Mouse (Mus musculus) erythroblast, embryonic 14.5 days (primary cell): ENCODE measurements around the gene Col5a3. TPM values are rescaled to one million over a fixed set of nuclear protein-coding genes. Genes with fewer than 3 reads are reported as not detected.
"Not testable (repeated sequence)": the region's sequence is repeated elsewhere in the genome, so short reads cannot be mapped to it uniquely, and the experiment has no call there.

Source experiments
- H3K27me3 ChIP-seq: 2 replicates; pipeline ENCODE4 v1.6.1; 2012; ENCODE audit warnings: inconsistent platforms; ENCODE audit not compliant: control insufficient read depth
- H3K36me3 ChIP-seq: 2 replicates; pipeline ENCODE4 v1.6.1; 2012; ENCODE audit warnings: mild to moderate bottlenecking, inconsistent platforms; ENCODE audit not compliant: control insufficient read depth
- H3K4me1 ChIP-seq: 2 replicates; pipeline ENCODE4 v1.6.1; 2012; ENCODE audit warnings: inconsistent platforms; ENCODE audit not compliant: control insufficient read depth
- H3K4me3 ChIP-seq: replicated peaks from 2 replicates; pipeline ENCODE3; 2012; ENCODE audit warnings: moderate library complexity, mild to moderate bottlenecking, inconsistent platforms
- H3K9me3 ChIP-seq: 2 replicates; pipeline ENCODE4 v1.6.1; 2012; ENCODE audit warnings: low read length, inconsistent platforms, mixed read lengths; ENCODE audit not compliant: control insufficient read depth
- GATA1 ChIP-seq: IDR thresholded peaks from 2 replicates; pipeline ENCODE4 v1.6.1; 2012; ENCODE audit warnings: low read length, inconsistent platforms, mixed read lengths
- TAL1 ChIP-seq: IDR thresholded peaks from 3 replicates; pipeline ENCODE4 v1.6.1; 2012; ENCODE audit warnings: low read length, inconsistent platforms, mixed read lengths
- polyA plus RNA-seq: library from polyadenylated mRNA; stranded (reverse); fragments of >175 nt; gene quantifications from 2 replicates; pipeline ENCODE4 v1.2.3, GENCODE M21; 2012

Gene Col5a3
- polyA plus RNA-seq, 1 experiment = not detected

DNA sequence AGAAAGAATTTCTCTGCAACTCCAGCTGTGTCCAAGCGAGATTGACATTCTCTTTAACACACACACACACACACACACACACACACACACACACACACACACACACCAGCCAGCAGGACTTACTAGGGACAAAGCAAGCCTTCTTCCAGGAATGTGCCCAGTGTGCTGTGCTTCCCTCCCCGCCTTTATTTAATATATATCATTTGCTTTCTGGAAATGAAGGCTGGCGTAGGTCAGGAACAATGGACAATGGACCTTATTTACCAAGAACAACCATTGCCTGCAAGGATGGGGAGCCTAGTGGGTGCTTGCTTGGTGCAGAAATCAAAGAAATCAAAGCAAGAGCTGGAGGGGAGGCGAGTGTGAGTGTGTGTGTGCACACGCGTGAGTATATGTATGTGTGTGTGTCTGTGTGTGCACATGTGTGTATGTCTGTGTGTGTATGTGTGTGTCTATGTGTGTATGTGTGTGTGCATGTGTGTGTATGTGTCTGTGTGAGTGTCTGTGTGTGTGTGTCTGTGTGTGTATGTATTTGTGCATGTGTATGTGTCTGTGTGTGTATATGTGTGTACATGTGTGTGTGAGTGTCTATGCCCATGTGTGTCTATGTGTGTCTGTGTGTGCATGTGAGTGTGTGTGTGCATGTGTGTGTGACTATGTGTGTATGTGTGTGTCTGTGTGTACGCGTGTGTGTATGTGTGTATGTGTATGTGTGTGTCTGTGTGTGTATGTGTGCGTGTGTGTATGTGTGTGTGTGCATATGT, 22.5 kb upstream of the Col5a3 start:
- Histone ChIP-seq H3K9me3 (no peaks in the 10 kb centered on the region), H3K27me3 (peaks cover 7% of the 10 kb centered on the region), H3K36me3 (no peaks in the 10 kb centered on the region), H3K4me3 (no peak overlapping the region), H3K4me1 (no peaks in the 10 kb centered on the region)
- TF ChIP-seq GATA1 (no peak), TAL1 (no peak)

- H3K9me3 ChIP-seq, H3K27me3 ChIP-seq, H3K36me3 ChIP-seq, H3K4me1 ChIP-seq, H3K4me3 ChIP-seq: not testable (repeated sequence)
Observed at GRCm38 (mm10) chr9:20835431-20835954, 20.6 kb upstream of the Col5a3 start.

DNA sequence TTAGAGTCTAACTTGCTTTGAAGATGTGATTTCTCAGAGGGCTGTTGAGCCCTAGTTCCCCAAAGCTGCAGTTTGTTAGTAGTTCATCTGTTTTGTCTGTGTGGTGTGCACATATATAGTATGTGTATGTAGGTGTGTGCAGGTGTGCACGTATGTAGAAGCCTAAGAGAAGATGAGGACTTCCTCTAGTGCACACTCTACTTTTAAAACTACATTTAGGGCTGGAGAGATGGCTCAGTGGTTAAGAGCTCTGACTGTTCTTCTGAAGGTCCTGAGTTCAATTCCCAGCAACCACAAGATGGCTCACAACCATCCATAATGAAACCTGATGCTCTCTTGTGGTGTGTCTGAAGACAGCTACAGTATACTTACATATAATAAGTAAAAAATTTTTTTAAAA, 20.0 kb upstream of the Col5a3 start:
- Histone ChIP-seq H3K9me3 (no peaks in the 10 kb centered on the region), H3K27me3 (peaks cover 7% of the 10 kb centered on the region), H3K36me3 (no peaks in the 10 kb centered on the region), H3K4me3 (no peak overlapping the region), H3K4me1 (no peaks in the 10 kb centered on the region)
- TF ChIP-seq TAL1 = no peak
- TF ChIP-seq GATA1 = no peak

GRCm38 (mm10) chr9:20830901-20831643, 16.2 kb upstream of the Col5a3 start:
- H3K4me1 ChIP-seq = no peaks in the 10 kb centered on the region
- no peaks in the 10 kb centered on the region for H3K36me3 ChIP-seq
- H3K9me3 ChIP-seq = no peaks in the 10 kb centered on the region
- H3K27me3 ChIP-seq = peaks cover 7% of the 10 kb centered on the region
- H3K4me3 ChIP-seq = no peak overlapping the region
- TF ChIP-seq TAL1 = no peak

DNA sequence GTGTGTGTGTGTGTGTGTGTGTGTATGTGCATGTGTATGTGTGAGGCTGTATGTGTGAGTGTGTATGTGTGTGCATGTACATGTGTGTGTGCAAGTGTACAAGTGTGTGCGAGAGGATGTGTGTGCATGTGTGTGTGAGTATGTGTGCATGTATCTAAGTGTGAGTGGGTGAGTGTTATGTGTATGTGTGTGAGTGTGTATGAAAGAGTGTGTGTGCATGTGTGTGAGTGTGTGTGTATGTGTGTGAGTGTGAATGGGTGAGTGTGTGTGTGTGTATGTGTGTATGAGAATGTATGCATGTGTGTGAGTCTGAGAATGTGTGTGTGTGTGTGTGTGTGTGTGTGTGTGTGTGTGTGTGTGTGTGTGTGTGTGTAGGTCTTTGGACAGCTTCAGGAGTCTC, 13.3 kb upstream of the Col5a3 start:
- Histone ChIP-seq H3K27me3 (peaks cover 6% of the 10 kb centered on the region), H3K36me3 (no peaks in the 10 kb centered on the region), H3K4me3 (no peak overlapping the region), H3K9me3 (no peaks in the 10 kb centered on the region), H3K4me1 (no peaks in the 10 kb centered on the region)
- no peak for TF ChIP-seq GATA1

DNA sequence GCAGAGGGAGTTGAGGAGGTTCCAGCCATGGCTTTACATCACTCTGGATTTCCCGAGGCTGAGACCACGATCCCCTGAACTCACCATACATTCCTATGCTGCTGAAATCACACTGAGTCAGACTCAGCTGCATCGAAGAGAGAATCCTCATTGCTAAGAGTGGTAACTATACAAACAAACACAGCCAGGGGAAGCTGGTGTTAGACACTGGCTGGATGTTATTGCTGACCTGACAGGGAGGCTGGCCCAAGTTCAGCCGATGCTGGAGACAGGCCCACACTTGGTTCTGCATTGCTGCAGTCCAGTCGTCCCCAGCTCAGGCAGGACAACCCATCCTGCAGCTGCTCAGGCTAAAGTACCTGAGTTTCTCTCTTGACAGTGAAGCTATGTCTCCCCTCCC, 10.9 kb upstream of the Col5a3 start:
- no peaks in the 10 kb centered on the region for H3K36me3 ChIP-seq
- no peak overlapping the region for H3K4me3 ChIP-seq
- no peaks in the 10 kb centered on the region for H3K9me3 ChIP-seq
- no peaks in the 10 kb centered on the region for H3K27me3 ChIP-seq
- no peaks in the 10 kb centered on the region for H3K4me1 ChIP-seq
- TF ChIP-seq TAL1 = no peak
- no peak for TF ChIP-seq GATA1

GRCm38 (mm10) chr9:20822821-20823220, 8.0 kb upstream of the Col5a3 start:
- H3K9me3 ChIP-seq = no peaks in the 10 kb centered on the region
- no peak for TF ChIP-seq TAL1
- no peak for TF ChIP-seq GATA1
- H3K4me1 ChIP-seq = no peaks in the 10 kb centered on the region
- no peaks in the 10 kb centered on the region for H3K36me3 ChIP-seq
- H3K27me3 ChIP-seq = no peaks in the 10 kb centered on the region
- H3K4me3 ChIP-seq = no peak overlapping the region

DNA sequence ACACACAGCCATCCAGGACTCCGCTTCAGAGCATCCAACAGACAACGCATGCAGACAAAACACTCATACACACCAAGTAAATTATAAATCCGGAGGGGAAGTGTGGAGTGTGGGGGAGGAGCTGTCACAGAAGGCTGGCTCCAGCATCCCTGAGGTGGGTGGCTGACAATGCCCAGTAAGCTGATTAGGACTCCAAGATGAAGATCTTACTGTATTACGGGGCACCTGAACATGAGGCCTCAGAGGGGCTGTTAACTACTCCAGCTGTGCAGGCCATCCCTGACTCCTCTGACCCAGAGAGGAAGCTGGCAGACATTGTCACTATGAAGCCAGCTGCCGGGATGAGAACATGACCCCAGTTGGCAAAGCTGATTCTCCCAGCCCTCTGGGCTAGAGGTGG, 5.1 kb upstream of the Col5a3 start:
- peaks cover 6% of the 10 kb centered on the region for H3K27me3 ChIP-seq
- no peaks in the 10 kb centered on the region for H3K36me3 ChIP-seq
- no peak overlapping the region for H3K4me3 ChIP-seq
- TF ChIP-seq TAL1 (no peak), GATA1 (no peak)
- H3K9me3 ChIP-seq = no peaks in the 10 kb centered on the region
- H3K4me1 ChIP-seq = peaks cover 2% of the 10 kb centered on the region

DNA sequence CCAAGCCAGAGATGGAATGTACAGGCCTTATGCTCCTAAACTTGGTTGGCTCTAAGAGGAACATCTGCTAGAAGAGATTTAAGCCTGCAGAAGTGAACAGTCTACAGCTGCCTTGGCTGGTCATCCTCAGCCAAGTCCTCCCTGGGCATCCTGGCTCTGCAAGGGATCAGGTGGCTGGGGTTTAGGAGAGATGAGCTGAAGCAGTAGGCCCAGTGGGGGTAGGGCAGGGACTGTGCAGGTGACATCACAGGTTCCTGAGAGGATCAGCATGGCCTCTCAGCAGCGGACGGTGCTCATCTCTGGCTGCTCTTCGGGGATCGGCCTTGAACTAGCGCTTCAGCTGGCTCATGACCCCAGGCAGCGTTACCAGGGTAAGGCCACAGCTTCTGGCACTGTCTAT, 3.4 kb upstream of the Col5a3 start, which contains the start of gene Rdh8:
TSS of gene Rdh8 (plus strand) at position 268 of the 400 bp plus-strand sequence.
- H3K4me3 ChIP-seq = no peak within 1 kb of the TSS
- H3K9me3 ChIP-seq = no peaks in the 10 kb centered on the region
- H3K27me3 ChIP-seq = peaks cover 20% of the 10 kb centered on the region
- TF ChIP-seq GATA1 (no peak), TAL1 (no peak)
- H3K36me3 ChIP-seq = no peaks in the 10 kb centered on the region
- peaks cover 8% of the 10 kb centered on the region for H3K4me1 ChIP-seq
